ENCODE assay signal across 9 mouse cellular contexts in the genomic region with DNA sequence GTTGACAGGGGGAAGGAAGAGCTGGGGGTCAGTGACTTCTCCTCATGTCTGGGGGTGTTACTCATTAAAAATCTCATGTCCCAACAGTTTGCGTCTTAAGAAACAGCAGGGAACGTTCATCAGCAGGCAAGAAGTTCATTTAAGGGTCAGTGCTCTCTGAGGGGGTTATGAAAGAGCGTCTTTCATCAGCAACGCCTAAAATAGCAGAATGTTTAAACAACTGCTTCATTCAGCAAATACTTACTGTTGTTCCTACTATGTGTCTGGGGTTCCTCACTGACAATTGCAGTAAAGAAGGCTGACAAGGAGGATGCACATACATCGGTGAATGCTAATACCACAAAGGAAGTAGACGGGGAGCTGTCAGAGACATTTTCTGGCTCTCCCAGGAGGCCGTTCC.
A peak's percentile ranks its signal among the peaks of the same experiment; 100 is the strongest.
DNase-seq lines count a peak whose midpoint lies in the region; ATAC-seq and TF ChIP-seq lines count a peak whose summit lies in the region.
"Had no signal": no experiment of that assay in that cellular context is flagged by ENCODE, and none has a peak within 500 bp of the region (broad histone marks: within the 10 kb centered on the region; RNA-seq: fewer than 3 reads in every experiment).

No protein-coding gene starts in this region.

- no peak overlapping the region for H3K4me2 ChIP-seq in kidney, embryonic 15.5 days
- no peak overlapping the region for H3K4me2 ChIP-seq in liver, embryonic 12.5 days

- peaks cover 16% of the 10 kb centered on the region for H3K4me1 ChIP-seq in kidney, embryonic 15.5 days
- H3K4me1 ChIP-seq in cortical plate, adult 2 months (ENCODE audit: control insufficient read depth, insufficient read depth, low read length) = peaks cover 1% of the 10 kb centered on the region; the same call in 1 of the 2 replicates
- no peaks in the 10 kb centered on the region; the same call in 1 of the 2 replicates for H3K4me1 ChIP-seq in liver, embryonic 12.5 days

- TF ChIP-seq CTCF in cortical plate, adult 2 months (IDR thresholded peaks at IDR 0.05; ENCODE audit: extremely low read depth, insufficient read depth, low read length) = no peak

- H3K4me3 ChIP-seq in kidney, embryonic 15.5 days (replicated peaks) = no peak overlapping the region
- no peak overlapping the region for H3K4me3 ChIP-seq in cortical plate, adult 2 months (ENCODE audit: insufficient read depth, low read length)
- no peak overlapping the region for H3K4me3 ChIP-seq in liver, embryonic 12.5 days

- no peak for DNase-seq in kidney, postnatal 10 days
- peak; percentile 35 for DNase-seq in retina, embryonic 14.5 days (ENCODE audit: low spot score)
- DNase-seq in adrenal gland, postnatal 36 days = no peak
- no peak for DNase-seq in MN1 (ENCODE audit: low spot score)
- no peak for DNase-seq in cerebellum, postnatal 36 days
- DNase-seq: layer of hippocampus, postnatal 36 days had no signal

- H3K9ac ChIP-seq in kidney, embryonic 15.5 days = no peak overlapping the region
- H3K9ac ChIP-seq in liver, embryonic 12.5 days = no peak overlapping the region

- no peaks in the 10 kb centered on the region for H3K27me3 ChIP-seq in kidney, embryonic 15.5 days
- no peaks in the 10 kb centered on the region for H3K27me3 ChIP-seq in liver, embryonic 12.5 days (replicated peaks)

- TF ChIP-seq POLR2A in cortical plate, adult 2 months (IDR thresholded peaks at IDR 0.05; ENCODE audit: extremely low read depth, insufficient read depth, low read length) = no peak

- H3K9me3 ChIP-seq in kidney, embryonic 15.5 days (replicated peaks) = no peaks in the 10 kb centered on the region
- H3K9me3 ChIP-seq in liver, embryonic 12.5 days (replicated peaks) = no peaks in the 10 kb centered on the region

- 0 out of 2 replicates have a peak, but pooled peaks have one; percentile 15 for ATAC-seq in kidney, embryonic 15.5 days (replicated peaks; ENCODE audit: low FRiP score)
- ATAC-seq in liver, embryonic 12.5 days = no peak

- WGBS in kidney, embryonic 15.5 days = 33% methylated on average over 7 of the region's 7 CpGs
- WGBS in liver, embryonic 12.5 days (ENCODE audit: insufficient replicate concordance) = 22% methylated on average over 7 of the region's 7 CpGs

- H3K36me3 ChIP-seq in kidney, embryonic 15.5 days = peaks cover 4% of the 10 kb centered on the region; the same call in 1 of the 2 replicates
- no peaks in the 10 kb centered on the region for H3K36me3 ChIP-seq in liver, embryonic 12.5 days

- H3K27ac ChIP-seq in kidney, embryonic 15.5 days = peak overlapping the region; percentile 37; the same call in 1 of the 2 replicates
- H3K27ac ChIP-seq in cortical plate, adult 2 months (ENCODE audit: insufficient read depth, low read length) = peak overlapping the region; percentile 53; the same call in 1 of the 2 replicates
- 0 out of 2 replicates have a peak overlapping the region, but pooled peaks have one; percentile 25 for H3K27ac ChIP-seq in liver, embryonic 12.5 days
